Mouse (Mus musculus): Measurements from ENCODE around the gene Mettl21c.
"Not testable (repeated sequence)": the region's sequence is repeated elsewhere in the genome, so short reads cannot be mapped to it uniquely, and the experiment has no call there.

The Mettl21c gene

GRCm38 (mm10) chr1:44019934-44020333 is at the start of gene Mettl21c:
Mettl21c (minus strand) TSS chr1:44020034.
- no peak for DNase-seq (ENCODE audit: low spot score in 2 of 2)

DNA sequence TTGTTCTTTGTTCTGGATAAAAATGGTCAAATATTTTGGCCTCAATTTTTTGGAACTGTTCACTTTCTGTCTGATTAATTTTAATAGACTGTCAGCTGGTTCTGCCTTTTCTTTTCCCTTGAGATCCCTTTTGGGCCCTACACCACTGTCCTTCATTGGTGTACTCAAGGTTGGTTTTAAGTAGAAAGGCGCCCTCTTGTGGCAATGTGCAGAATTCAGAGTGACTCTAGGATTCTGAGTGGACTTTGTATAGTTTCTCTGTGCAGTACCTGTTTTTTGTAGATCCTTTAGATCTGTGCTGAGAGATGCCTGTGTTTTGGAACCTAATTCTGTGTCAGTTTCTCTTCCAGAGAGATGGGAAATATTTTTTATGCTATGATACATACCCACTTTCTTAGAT is 44.8 kb upstream of the Mettl21c start:
- DNase-seq (ENCODE audit: low spot score in 2 of 2) = peak; percentile 36 to 59

DNA sequence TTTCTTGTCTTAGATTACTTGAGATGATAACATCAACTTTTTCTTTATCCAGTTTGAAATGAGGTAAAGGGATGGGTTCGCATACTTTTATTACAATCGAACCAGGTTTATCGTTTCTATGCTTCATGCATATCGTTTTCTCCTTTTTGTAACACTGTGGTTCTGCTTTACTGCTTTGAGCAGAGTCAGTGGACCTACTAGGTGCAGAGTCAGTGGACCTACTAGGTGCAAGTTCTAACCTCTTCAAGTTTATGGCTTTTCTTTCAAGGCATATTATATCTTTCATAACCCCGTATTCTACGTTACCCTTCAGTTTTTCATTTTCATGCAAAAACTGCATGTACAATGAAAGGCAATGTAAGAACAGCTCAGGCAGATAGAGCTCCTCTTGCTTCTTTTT is 43.6 kb upstream of the Mettl21c start:
- DNase-seq (ENCODE audit: low spot score in 2 of 2) = no peak

DNA sequence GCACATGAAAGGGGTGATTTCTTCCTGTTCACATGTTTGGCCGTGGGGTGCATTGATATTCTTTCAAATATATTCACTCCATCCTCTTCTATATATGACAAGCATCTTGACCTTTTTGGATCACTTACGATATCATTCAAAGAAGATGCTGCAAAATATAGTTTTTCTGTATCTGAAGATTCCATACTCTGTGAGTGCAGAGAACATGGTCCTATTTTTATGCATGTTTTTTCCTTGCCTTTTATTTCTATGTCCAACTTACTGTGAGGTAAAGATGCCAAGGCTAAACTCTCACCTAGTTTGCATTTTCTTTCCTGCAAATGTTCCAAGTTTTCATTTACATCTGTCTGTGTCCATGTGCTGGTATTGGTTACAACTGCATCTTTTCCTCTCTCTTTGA is 42.0 kb upstream of the Mettl21c start, which contains the start of gene Gm8251:
Gm8251 (minus strand) TSS at position 101 of the 400 bp plus-strand sequence.
- no peak for DNase-seq (ENCODE audit: low spot score in 2 of 2)

GRCm38 (mm10) chr1:44057805-44058204 is 38.0 kb upstream of the Mettl21c start:
- no peak for DNase-seq (ENCODE audit: low spot score in 2 of 2)

DNA sequence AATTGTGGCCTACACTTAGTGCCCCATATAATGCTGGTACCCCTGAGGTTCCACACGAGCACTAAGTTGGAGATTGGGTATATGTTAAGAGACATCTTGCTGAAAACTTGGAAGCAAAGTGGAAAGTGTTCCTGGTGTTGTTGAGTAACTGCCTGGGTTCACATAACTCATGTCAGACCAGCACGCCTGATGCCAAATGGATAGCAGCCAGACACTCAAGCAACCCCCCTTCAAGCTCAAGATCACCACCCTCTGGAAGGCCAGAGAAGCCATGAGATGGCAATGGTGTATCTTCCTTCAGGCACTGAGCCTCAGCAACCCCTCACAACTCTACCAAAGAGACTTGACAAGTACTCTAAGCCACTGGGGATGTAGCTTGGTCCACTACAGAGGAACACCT is 26.7 kb upstream of the Mettl21c start:
- DNase-seq (ENCODE audit: low spot score in 2 of 2) = no peak

DNA sequence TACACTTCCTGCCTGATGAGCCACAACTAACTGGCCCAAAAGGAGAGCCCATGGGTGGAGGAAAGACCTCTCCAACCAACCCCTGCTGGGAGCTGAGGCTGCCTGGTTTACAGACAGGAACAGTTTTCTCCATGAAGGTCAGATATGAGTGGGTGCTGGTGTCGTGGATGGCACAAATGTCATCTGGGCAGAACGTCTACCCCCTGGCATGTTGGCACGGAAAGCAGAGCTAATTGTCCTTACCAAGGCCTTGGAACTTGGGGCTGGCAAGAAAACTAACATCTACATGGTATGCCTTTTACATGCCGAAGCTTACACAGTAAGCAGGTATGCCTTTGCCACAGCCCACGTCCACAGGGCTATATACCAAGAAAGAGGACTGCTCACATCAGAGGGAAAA is 25.9 kb upstream of the Mettl21c start:
- DNase-seq (ENCODE audit: low spot score in 2 of 2) = not testable (repeated sequence)

DNA sequence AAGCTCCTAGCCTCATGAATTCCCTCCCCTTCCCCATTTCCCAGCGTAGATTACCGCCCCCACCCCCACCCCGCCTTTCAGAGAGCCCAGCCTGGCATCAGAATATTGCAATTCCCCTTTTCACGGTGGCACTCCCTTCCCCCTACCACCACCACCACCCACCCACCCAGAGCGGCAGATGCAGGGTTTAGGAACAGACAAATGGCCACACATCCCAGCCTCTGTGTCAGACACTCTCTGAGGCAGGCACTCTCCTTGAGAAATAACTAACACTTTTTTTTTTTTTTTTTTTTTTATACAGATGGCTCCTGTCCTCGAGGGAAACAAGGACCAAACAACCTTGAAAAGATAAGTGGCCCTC is 22.7 kb upstream of the Mettl21c start:
- DNase-seq (ENCODE audit: low spot score in 2 of 2) = no peak

GRCm38 (mm10) chr1:44041797-44042554 is 22.1 kb upstream of the Mettl21c start:
- peak in 1 of 2 experiments; percentile 11 for DNase-seq (ENCODE audit: low spot score in 2 of 2)

GRCm38 (mm10) chr1:44032948-44033347 is 13.1 kb upstream of the Mettl21c start:
- DNase-seq (ENCODE audit: low spot score in 2 of 2) = no peak

DNA sequence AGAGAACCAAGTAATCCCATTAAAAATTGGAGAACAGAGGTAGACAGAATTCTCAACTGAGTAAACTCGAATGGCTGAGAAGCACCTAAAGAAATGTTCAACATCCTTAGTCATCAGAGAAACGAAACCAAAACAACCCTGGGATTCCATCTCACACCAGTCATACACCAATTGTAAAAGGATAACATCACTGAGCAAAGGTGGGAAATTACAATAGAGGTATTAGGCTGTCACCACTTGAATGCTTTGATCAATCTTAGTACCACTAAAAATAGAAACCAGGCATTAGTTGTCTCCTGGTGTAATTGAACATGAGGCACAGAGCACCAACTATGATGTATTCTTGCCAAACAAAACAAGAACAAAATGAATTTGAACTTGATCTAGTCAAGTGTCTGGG is 12.4 kb upstream of the Mettl21c start:
- DNase-seq (ENCODE audit: low spot score in 2 of 2) = no peak

- DNase-seq (ENCODE audit: low spot score in 2 of 2) = no peak
These were observed 7.8 kb upstream of the Mettl21c start for GRCm38 (mm10) chr1:44027651-44028050.

GRCm38 (mm10) chr1:44022656-44023055 is 2.8 kb upstream of the Mettl21c start:
- no peak for DNase-seq (ENCODE audit: low spot score in 2 of 2)

DNA sequence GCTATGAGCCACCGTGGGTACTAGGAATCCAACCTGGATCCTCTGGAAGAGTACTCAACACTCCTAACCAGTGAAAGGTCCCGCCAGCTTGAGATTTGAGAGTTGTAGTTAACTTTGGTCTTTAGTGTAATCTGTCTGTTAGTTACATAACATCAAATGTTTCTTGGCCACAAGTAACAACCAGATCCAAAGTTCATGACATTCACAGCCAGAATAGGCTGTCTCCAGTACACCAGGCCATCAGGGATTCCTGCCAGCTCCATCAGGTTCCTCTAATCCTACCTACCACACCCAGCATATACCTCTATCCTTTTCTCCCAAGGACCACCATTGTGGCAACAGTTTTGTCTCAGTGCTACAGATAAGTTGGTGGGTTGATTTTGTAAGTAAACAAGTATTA is 4.3 kb downstream of the Mettl21c start:
- no peak for DNase-seq (ENCODE audit: low spot score in 2 of 2)

DNA sequence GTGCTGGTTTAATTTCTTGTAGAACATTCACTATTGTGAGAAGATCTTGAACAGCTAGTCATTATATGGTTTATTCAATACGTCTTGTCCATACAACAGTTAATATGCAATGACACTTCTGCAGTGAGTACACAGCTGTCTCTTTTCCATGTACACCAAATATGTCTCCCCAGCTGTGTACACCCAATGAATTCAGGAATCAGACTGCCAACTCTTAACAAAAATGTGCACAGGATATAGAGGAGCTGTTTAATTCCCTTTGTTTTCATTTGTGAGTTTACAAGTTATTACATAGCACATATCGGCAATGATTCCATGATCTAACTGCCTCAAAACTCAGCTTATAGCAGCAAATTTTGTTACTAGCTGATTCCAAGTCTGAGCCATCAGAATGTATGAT is 15.3 kb downstream of the Mettl21c start:
- DNase-seq (ENCODE audit: low spot score in 2 of 2) = no peak

DNA sequence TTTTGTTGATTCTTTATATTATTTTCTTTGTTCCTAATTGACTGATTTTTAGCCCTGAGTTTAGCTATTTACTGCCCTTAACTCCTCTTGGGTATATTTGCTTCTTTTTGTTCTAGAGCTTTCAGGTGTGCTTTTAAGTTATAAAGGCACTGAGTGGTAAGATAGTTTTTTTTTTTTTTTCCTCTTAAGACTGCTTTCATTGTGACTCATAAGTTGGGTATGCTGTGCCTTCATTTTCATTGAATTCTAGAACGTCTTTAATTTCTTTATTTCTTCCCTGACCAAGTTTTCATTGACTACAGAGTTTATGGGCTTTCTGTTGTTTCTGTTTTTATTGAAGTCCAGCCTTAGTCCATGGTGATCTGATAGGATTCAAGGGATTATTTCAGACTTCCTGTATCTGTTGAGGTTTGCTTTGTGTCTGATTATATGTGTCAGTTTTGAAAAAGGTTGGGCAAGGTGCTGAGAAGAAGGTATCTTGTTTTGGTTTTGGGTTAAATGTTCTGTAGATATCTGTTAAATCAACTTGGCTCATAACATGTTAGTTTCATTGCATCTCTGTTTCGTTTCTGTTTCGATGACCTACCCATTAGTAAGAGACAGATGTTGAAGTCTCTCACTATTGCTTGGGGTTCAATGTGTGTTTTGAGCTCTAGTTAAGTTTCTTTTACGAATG is 22.8 kb downstream of the Mettl21c start:
- DNase-seq (ENCODE audit: low spot score in 2 of 2) = no peak

DNA sequence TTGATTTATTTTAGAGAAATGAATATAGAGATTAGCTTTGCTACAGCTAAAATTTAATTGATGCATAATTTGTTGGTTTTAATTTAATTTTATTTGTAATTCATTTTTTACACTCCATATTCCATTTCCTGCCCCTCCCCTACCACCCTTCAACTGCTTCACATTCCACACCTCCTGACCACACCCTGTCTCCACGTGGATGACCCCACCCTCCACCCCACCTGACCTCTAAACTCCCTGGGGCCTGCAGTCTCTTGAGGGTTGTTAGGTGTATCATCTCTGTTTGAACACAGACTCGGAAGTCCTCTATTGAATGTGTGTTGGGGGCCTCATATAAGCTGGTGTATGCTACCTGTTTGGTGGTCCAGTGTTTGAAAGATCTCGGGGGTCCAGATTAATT is 48.7 kb downstream of the Mettl21c start:
- DNase-seq (ENCODE audit: low spot score in 2 of 2) = no peak

DNA sequence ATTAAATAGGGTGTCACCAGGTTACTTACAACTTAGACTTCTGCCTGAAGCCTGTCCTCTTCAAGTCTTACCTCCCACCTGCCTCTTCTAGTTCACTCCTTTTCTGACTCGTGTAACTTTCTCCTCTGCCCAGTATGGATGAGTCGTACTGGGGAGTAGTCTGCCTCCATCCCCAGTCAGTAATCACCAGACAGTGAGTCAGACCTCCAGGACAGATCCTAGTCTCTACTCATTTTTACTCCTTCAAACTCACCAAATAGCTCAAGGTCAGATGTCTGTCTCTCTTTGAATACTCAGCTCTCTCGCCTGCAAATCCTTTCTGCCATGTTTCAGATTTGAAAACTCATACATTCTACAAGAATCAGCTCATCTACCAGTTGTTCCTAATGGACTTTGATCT is 50.5 kb downstream of the Mettl21c start:
- DNase-seq (ENCODE audit: low spot score in 2 of 2) = no peak

- DNase-seq (ENCODE audit: low spot score in 2 of 2) = no peak
These were observed 53.1 kb downstream of the Mettl21c start for GRCm38 (mm10) chr1:43966756-43967155.

GRCm38 (mm10) chr1:43964381-43964780 is 55.5 kb downstream of the Mettl21c start:
- no peak for DNase-seq (ENCODE audit: low spot score in 2 of 2)
